Comparison of ENCODE assay signal across 9 mouse cellular contexts in the genomic region with DNA sequence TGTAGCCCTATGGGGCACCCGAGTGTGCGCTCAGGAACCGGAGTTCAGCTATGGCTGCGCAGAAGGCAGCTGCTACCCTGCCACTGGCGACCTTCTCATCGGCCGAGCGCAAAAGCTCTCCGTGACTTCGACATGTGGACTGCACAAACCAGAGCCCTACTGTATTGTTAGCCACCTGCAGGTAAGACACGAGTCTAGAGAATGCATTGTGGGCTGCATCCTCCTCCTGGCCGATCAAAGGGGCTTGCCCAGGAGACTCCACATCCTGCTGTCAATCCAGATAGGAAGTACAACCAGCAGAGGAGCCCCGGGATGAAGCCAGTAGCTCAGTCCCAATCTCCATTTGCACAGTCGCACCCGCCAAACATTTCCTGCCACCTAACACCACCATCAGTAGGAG. TPM values are rescaled to one million over a fixed set of nuclear protein-coding genes. Genes with fewer than 3 reads are reported as not detected.
DNase-seq lines count a peak whose midpoint lies in the region; ATAC-seq and TF ChIP-seq lines count a peak whose summit lies in the region.
"Had no signal": no experiment of that assay in that cellular context is flagged by ENCODE, and none has a peak within 500 bp of the region (broad histone marks: within the 10 kb centered on the region; RNA-seq: fewer than 3 reads in every experiment).

No protein-coding gene starts in this region.

- no peak for ATAC-seq in lung, embryonic 14.5 days (ENCODE audit: insufficient read depth)
- 0 out of 2 replicates have a peak, but pooled peaks have one; percentile 19 for ATAC-seq in forebrain, embryonic 16.5 days
- no peak for ATAC-seq in intestine, embryonic 15.5 days
- ATAC-seq in midbrain, embryonic 15.5 days (replicated peaks) = no peak

- H3K9me3 ChIP-seq in lung, embryonic 14.5 days (ENCODE audit: low read depth, low read length) = no peaks in the 10 kb centered on the region
- no peaks in the 10 kb centered on the region for H3K9me3 ChIP-seq in forebrain, embryonic 16.5 days (ENCODE audit: control insufficient read depth, low read length)
- no peaks in the 10 kb centered on the region for H3K9me3 ChIP-seq in intestine, embryonic 15.5 days
- H3K9me3 ChIP-seq in midbrain, embryonic 15.5 days = no peaks in the 10 kb centered on the region

- no peaks in the 10 kb centered on the region for H3K27me3 ChIP-seq in lung, embryonic 14.5 days (ENCODE audit: insufficient read depth, low read length)
- H3K27me3 ChIP-seq in forebrain, embryonic 16.5 days (replicated peaks; ENCODE audit: control insufficient read depth, insufficient read depth, low read length) = peaks cover 35% of the 10 kb centered on the region
- H3K27me3 ChIP-seq in intestine, embryonic 15.5 days (replicated peaks) = no peaks in the 10 kb centered on the region
- H3K27me3 ChIP-seq in midbrain, embryonic 15.5 days (replicated peaks) = peaks cover 44% of the 10 kb centered on the region

- DNase-seq in lung, embryonic 14.5 days = peak; percentile 59
- DNase-seq in lung, adult 18-20 months = no peak
- DNase-seq in left cerebral cortex, adult 8-10 months (ENCODE audit: low spot score in 2 of 2) = no peak
- DNase-seq in gastrocnemius, adult 8-10 months (ENCODE audit: low spot score in 2 of 2) = no peak
- DNase-seq in frontal cortex, postnatal 14 days (ENCODE audit: low spot score in 2 of 2) = no peak

- H3K27ac ChIP-seq in lung, embryonic 14.5 days (ENCODE audit: low read depth) = peak overlapping the region; percentile 84; the same call in 1 of the 2 replicates
- no peak overlapping the region for H3K27ac ChIP-seq in forebrain, embryonic 16.5 days (ENCODE audit: low read length)
- peak overlapping the region; percentile 80; the same call in 1 of the 2 replicates for H3K27ac ChIP-seq in intestine, embryonic 15.5 days
- no peak overlapping the region for H3K27ac ChIP-seq in midbrain, embryonic 15.5 days

- peaks cover 27% of the 10 kb centered on the region for H3K4me1 ChIP-seq in lung, embryonic 14.5 days (ENCODE audit: insufficient read depth)
- peaks cover 8% of the 10 kb centered on the region for H3K4me1 ChIP-seq in forebrain, embryonic 16.5 days (replicated peaks; ENCODE audit: control insufficient read depth, insufficient read depth, low read length)
- H3K4me1 ChIP-seq in intestine, embryonic 15.5 days (replicated peaks) = peaks cover 22% of the 10 kb centered on the region
- H3K4me1 ChIP-seq in midbrain, embryonic 15.5 days = peaks cover 23% of the 10 kb centered on the region

- no peak for TF ChIP-seq CTCF in lung, embryonic 14.5 days (IDR thresholded peaks at IDR 0.05; ENCODE audit: low read depth)

- 6% methylated on average over 15 of the region's 15 CpGs for WGBS in lung, embryonic 14.5 days
- 2% methylated on average over 15 of the region's 15 CpGs for WGBS in forebrain, embryonic 16.5 days
- 12% methylated on average over 15 of the region's 15 CpGs for WGBS in intestine, embryonic 15.5 days
- WGBS in midbrain, embryonic 15.5 days = 5% methylated on average over 15 of the region's 15 CpGs

- peaks cover 42% of the 10 kb centered on the region for H3K36me3 ChIP-seq in lung, embryonic 14.5 days (ENCODE audit: insufficient read depth)
- H3K36me3 ChIP-seq in forebrain, embryonic 16.5 days (ENCODE audit: control insufficient read depth, insufficient read depth) = no peaks in the 10 kb centered on the region
- H3K36me3 ChIP-seq in intestine, embryonic 15.5 days = no peaks in the 10 kb centered on the region
- no peaks in the 10 kb centered on the region for H3K36me3 ChIP-seq in midbrain, embryonic 15.5 days (replicated peaks)

- peak overlapping the region; percentile 89 for H3K9ac ChIP-seq in lung, embryonic 14.5 days
- peak overlapping the region; percentile 60 for H3K9ac ChIP-seq in forebrain, embryonic 16.5 days (replicated peaks; ENCODE audit: low read depth, low read length)
- peak overlapping the region; percentile 59 for H3K9ac ChIP-seq in intestine, embryonic 15.5 days
- H3K9ac ChIP-seq in midbrain, embryonic 15.5 days = no peak overlapping the region

- peak overlapping the region; percentile 85 for H3K4me2 ChIP-seq in lung, embryonic 14.5 days
- peak overlapping the region; percentile 83 for H3K4me2 ChIP-seq in forebrain, embryonic 16.5 days (ENCODE audit: low read length)
- peak overlapping the region; percentile 73 for H3K4me2 ChIP-seq in intestine, embryonic 15.5 days (replicated peaks)
- H3K4me2 ChIP-seq in midbrain, embryonic 15.5 days = peak overlapping the region; percentile 92

- peak overlapping the region; percentile 78 for H3K4me3 ChIP-seq in lung, embryonic 14.5 days (ENCODE audit: low read depth, low read length)
- peak overlapping the region; percentile 55 for H3K4me3 ChIP-seq in forebrain, embryonic 16.5 days (replicated peaks; ENCODE audit: low read length)
- peak overlapping the region; percentile 60 for H3K4me3 ChIP-seq in intestine, embryonic 15.5 days (replicated peaks)
- peak overlapping the region; percentile 48 for H3K4me3 ChIP-seq in midbrain, embryonic 15.5 days

RNA-seq across cellular contexts. Expression of gene Lamb1, which starts 1.7 kb away (rescaled TPM):
- 118 and 123 TPM in 2 replicates for polyA plus RNA-seq in lung, embryonic 14.5 days (2014; fragmentation: Nextera tagmentation; extraction: Ambion mirVana)
- polyA plus RNA-seq in forebrain, embryonic 16.5 days (2015; fragmentation: Nextera tagmentation; extraction: Ambion mirVana) = 21.5 and 25.5 TPM in 2 replicates
- 73.5 and 81.3 TPM in 2 replicates for polyA plus RNA-seq in intestine, embryonic 15.5 days (2015; fragmentation: Nextera tagmentation; extraction: Ambion mirVana)
- polyA plus RNA-seq in midbrain, embryonic 15.5 days (2015; fragmentation: Nextera tagmentation; extraction: Ambion mirVana) = 16.6 and 16.8 TPM in 2 replicates
- total RNA-seq in left cerebral cortex, adult 8-10 months (2022) = 10 to 100 TPM; 15.4 to 17.6 (median 16.8) TPM
- 10 to 100 TPM in 1 of 4 experiments, 1 to 10 TPM in 3; 6.6 to 10.9 (median 9.1) TPM for total RNA-seq in gastrocnemius, adult 8-10 months (2022)

RNA-seq across cellular contexts. Expression of gene Gm6993, which starts 26.1 kb away (rescaled TPM):
- polyA plus RNA-seq in lung, embryonic 14.5 days (2014; fragmentation: Nextera tagmentation; extraction: Ambion mirVana) = not detected in 2 replicates
- polyA plus RNA-seq in forebrain, embryonic 16.5 days (2015; fragmentation: Nextera tagmentation; extraction: Ambion mirVana) = not detected in 2 replicates
- not detected in 2 replicates for polyA plus RNA-seq in intestine, embryonic 15.5 days (2015; fragmentation: Nextera tagmentation; extraction: Ambion mirVana)
- not detected in 2 replicates for polyA plus RNA-seq in midbrain, embryonic 15.5 days (2015; fragmentation: Nextera tagmentation; extraction: Ambion mirVana)
- not detected for total RNA-seq in left cerebral cortex, adult 8-10 months (2022)
- total RNA-seq in gastrocnemius, adult 8-10 months (2022) = not detected
- total RNA-seq: layer of hippocampus, adult 18-20 months had no signal

Comparison
In these comparisons a context has a peak if more than half of its experiments do, and no peak if none do; other contexts are left out.
1. H3K27ac ChIP-seq: peak in lung, embryonic 14.5 days (single experiment) and intestine, embryonic 15.5 days (single experiment); none in forebrain, embryonic 16.5 days (single experiment) and midbrain, embryonic 15.5 days (single experiment).
2. Peak in every context shown above with its lines, with median percentiles within 50 percentile points of each other: H3K4me2 ChIP-seq and H3K4me3 ChIP-seq.